8 mouse cellular contexts compared by ENCODE assay signal in the genomic region with DNA sequence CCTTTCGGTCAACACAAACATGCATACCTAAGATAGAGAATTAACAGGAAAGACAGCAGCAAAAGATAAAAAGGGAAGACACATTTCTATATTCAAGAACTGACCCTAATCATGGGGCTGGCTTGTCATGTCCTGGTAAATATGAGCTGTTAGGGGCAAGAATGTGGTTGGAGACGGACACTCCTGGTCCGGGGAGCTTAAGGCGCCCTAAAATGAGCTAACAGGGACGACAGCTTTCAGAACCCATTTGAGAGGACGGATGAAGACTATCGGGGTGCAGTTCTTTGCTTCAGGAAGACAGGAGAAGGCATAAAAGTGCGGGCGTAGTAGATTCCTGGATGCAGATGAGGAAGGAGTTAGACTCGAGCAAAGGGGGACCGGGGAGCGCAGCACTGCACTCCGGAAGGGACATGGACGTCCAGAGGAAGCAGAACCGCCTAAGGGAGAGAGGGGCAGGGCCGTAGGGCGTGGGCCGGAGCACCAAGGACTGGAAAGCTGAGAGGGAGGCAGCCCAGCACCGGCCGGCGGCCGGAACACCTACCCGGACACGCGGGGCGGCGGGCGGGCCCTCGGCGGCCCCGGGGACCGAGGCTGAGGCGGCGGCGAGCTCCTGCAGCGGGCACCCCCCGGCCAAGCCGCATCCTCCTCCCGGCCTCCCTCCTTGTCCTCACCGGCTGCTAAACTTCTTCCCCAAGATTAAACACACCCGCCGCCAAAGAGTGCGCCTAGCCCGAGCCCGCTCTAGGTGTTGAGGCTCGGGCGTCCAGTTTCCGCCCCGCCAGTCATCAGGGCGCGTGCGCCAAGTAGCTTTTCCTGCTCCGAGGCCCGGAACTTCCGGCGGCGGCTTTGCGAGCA. TPM values are rescaled to one million over a fixed set of nuclear protein-coding genes. Genes with fewer than 3 reads are reported as not detected.
DNase-seq lines count a peak whose midpoint lies in the region; ATAC-seq lines count a peak whose summit lies in the region.

Gene Spopl (minus strand): TSS at position 805 of the 855 bp plus-strand sequence.

- ATAC-seq in hindbrain, embryonic 16.5 days, result peak; percentile 99

- H3K4me3 ChIP-seq in hindbrain, embryonic 16.5 days (ENCODE audit: low read length), result peak within 1 kb of the TSS; percentile 89

- H3K4me1 ChIP-seq in hindbrain, embryonic 16.5 days (ENCODE audit: control insufficient read depth, insufficient read depth, low read depth, low read length), result peaks cover 12% of the 10 kb centered on the region

- WGBS in hindbrain, embryonic 16.5 days, result 2% methylated on average over 48 of the region's 58 CpGs

- peak within 1 kb of the TSS; percentile 71 for H3K27ac ChIP-seq in hindbrain, embryonic 16.5 days (ENCODE audit: low read depth, low read length)

- H3K36me3 ChIP-seq in hindbrain, embryonic 16.5 days (ENCODE audit: control insufficient read depth, insufficient read depth, low read length), result no peaks in the 10 kb centered on the region

- peak; percentile 46 for DNase-seq in WW6 (ENCODE audit: low read depth, low spot score)
- DNase-seq in cerebellum, postnatal 4 days (ENCODE audit: low spot score in 2 of 2), result peak; percentile 66 to 81
- peak; percentile 79 for DNase-seq in gastrocnemius, adult 18-20 months (ENCODE audit: low spot score)
- DNase-seq in left cerebral cortex, adult 11 months (ENCODE audit: low spot score), result peak; percentile 82
- peak; percentile 92 for DNase-seq in lung, postnatal 36 days
- peak; percentile 85 for DNase-seq in retina, embryonic 14.5 days (ENCODE audit: low spot score)
- DNase-seq in thymus, postnatal 36 days, result peak; percentile 81 to 84

- no peaks in the 10 kb centered on the region for H3K9me3 ChIP-seq in hindbrain, embryonic 16.5 days (ENCODE audit: control insufficient read depth, low read length)

- H3K27me3 ChIP-seq in hindbrain, embryonic 16.5 days (replicated peaks; ENCODE audit: control insufficient read depth, insufficient read depth, low read length), result peaks cover 9% of the 10 kb centered on the region

- H3K9ac ChIP-seq in hindbrain, embryonic 16.5 days (ENCODE audit: low read depth, low read length), result peak within 1 kb of the TSS; percentile 91

- peak within 1 kb of the TSS; percentile 94 for H3K4me2 ChIP-seq in hindbrain, embryonic 16.5 days (ENCODE audit: low read length)

RNA-seq across cellular contexts. Expression of gene Spopl, which starts in this region (rescaled TPM):
- 10 to 100 TPM; 21.1 to 23.2 TPM for total RNA-seq in gastrocnemius, adult 18-20 months (2021)
- polyA plus RNA-seq in hindbrain, embryonic 16.5 days (2015; fragmentation: Nextera tagmentation; extraction: Ambion mirVana), result 6.2 and 6.8 TPM in 2 replicates

Comparison
In these comparisons a context has a peak if more than half of its experiments do, and no peak if none do; other contexts are left out.
1. Peak in every context shown above with its lines: DNase-seq, ATAC-seq, H3K4me3 ChIP-seq and H3K27ac ChIP-seq.